Mouse (Mus musculus): ENCODE measurements at regions not wholly inside any gene's neighbourhood (a gene's known extent, or its start where the extent isn't known, plus 50 kb on each side); places are given as distances from the start of the nearest gene placed in this dataset.

GRCm38 (mm10) chr13:47872645-47873044 is 388.4 kb upstream of the Id4 start:
- no peak for DNase-seq

- DNase-seq, result no peak
Measured at GRCm38 (mm10) chr13:47892569-47892968, 368.5 kb upstream of the Id4 start.

GRCm38 (mm10) chr13:47894331-47894730 is 366.7 kb upstream of the Id4 start:
- no peak for DNase-seq

GRCm38 (mm10) chr13:47895256-47895655 is 365.8 kb upstream of the Id4 start:
- no peak for DNase-seq

- no peak for DNase-seq
Measured at GRCm38 (mm10) chr13:47896646-47897045, 364.4 kb upstream of the Id4 start.

GRCm38 (mm10) chr13:47909851-47910530 is 351.0 kb upstream of the Id4 start:
- no peak for DNase-seq

- no peak for DNase-seq
Measured at GRCm38 (mm10) chr13:47910531-47910910, 350.5 kb upstream of the Id4 start.

GRCm38 (mm10) chr13:47916456-47916855 is 344.6 kb upstream of the Id4 start:
- peak; percentile 72 for DNase-seq

GRCm38 (mm10) chr13:47917370-47917769 is 343.7 kb upstream of the Id4 start:
- DNase-seq, result no peak

- no peak for DNase-seq
Measured at GRCm38 (mm10) chr13:47921044-47921443, 340.0 kb upstream of the Id4 start.

GRCm38 (mm10) chr13:47940696-47941095 is 320.3 kb upstream of the Id4 start:
- DNase-seq, result no peak

- peak; percentile 45 for DNase-seq
Measured at GRCm38 (mm10) chr13:47942368-47942787, 318.6 kb upstream of the Id4 start.

GRCm38 (mm10) chr13:47943645-47944044 is 317.4 kb upstream of the Id4 start:
- DNase-seq, result no peak

GRCm38 (mm10) chr13:47948098-47948865 is 312.7 kb upstream of the Id4 start:
- DNase-seq, result no peak

GRCm38 (mm10) chr13:47950456-47950855 is 310.6 kb upstream of the Id4 start:
- DNase-seq, result no peak

- no peak for DNase-seq
Measured at GRCm38 (mm10) chr13:47951043-47951442, 310.0 kb upstream of the Id4 start.

GRCm38 (mm10) chr13:47952946-47953345 is 308.1 kb upstream of the Id4 start:
- no peak for DNase-seq

GRCm38 (mm10) chr13:47953776-47954175 is 307.3 kb upstream of the Id4 start:
- no peak for DNase-seq

- DNase-seq, result no peak
Measured at GRCm38 (mm10) chr13:47955504-47955903, 305.5 kb upstream of the Id4 start.

- DNase-seq, result no peak
Measured at GRCm38 (mm10) chr13:47957662-47958061, 303.4 kb upstream of the Id4 start.

GRCm38 (mm10) chr13:47974216-47974615 is 286.8 kb upstream of the Id4 start:
- DNase-seq, result no peak

GRCm38 (mm10) chr13:47974756-47975515 is 286.1 kb upstream of the Id4 start:
- no peak for DNase-seq

GRCm38 (mm10) chr13:47998495-47998894 is 262.5 kb upstream of the Id4 start:
- no peak for DNase-seq

GRCm38 (mm10) chr13:47999399-47999798 is 261.6 kb upstream of the Id4 start:
- DNase-seq, result no peak
